Mouse (Mus musculus) forebrain, embryonic 13.5 days (tissue): ENCODE measurements at regions not wholly inside any gene's neighbourhood (a gene's known extent, or its start where the extent isn't known, plus 50 kb on each side); places are given as distances from the start of the nearest gene placed in this dataset.

Experiments used
- ATAC-seq: fragments of 200-750 bp; cut with Nextera tagmentation; 2 replicates; pipeline ENCODE4 v1.8.0; 2017
- H3K27ac ChIP-seq: fragments of 300-500 bp; sonication (generic); 2 replicates; pipeline ENCODE4 v1.5.1; 2015; ENCODE audit warnings: inconsistent platforms, mild to moderate bottlenecking, moderate library complexity
- H3K27me3 ChIP-seq: fragments of 300-500 bp; sonication (generic); 2 replicates; pipeline ENCODE4 v1.6.1; 2015; ENCODE audit warnings: mild to moderate bottlenecking, inconsistent platforms
- H3K36me3 ChIP-seq: fragments of 300-500 bp; sonication (generic); 2 replicates; pipeline ENCODE4 v1.6.1; 2015; ENCODE audit warnings: mild to moderate bottlenecking, inconsistent platforms; ENCODE audit not compliant: poor library complexity, severe bottlenecking
- H3K4me1 ChIP-seq: fragments of 300-500 bp; sonication (generic); 2 replicates; pipeline ENCODE4 v1.6.1; 2015; ENCODE audit warnings: inconsistent platforms
- H3K4me2 ChIP-seq: fragments of 300-500 bp; sonication (generic); 2 replicates; pipeline ENCODE4 v1.6.1; 2015; ENCODE audit warnings: inconsistent platforms, mild to moderate bottlenecking, moderate library complexity
- H3K4me3 ChIP-seq: fragments of 300-500 bp; sonication (generic); 2 replicates; pipeline ENCODE4 v1.5.1; 2015; ENCODE audit warnings: mild to moderate bottlenecking, inconsistent platforms
- H3K9ac ChIP-seq: fragments of 300-500 bp; sonication (generic); 2 replicates; pipeline ENCODE4 v1.6.1; 2015; ENCODE audit warnings: mild to moderate bottlenecking, inconsistent platforms
- H3K9me3 ChIP-seq: fragments of 300-500 bp; sonication (generic); replicated peaks from 2 replicates; pipeline ENCODE4 v1.6.1; 2016; ENCODE audit warnings: inconsistent platforms
- WGBS: fragments of 180-500 bp; shearing (Covaris S2); methylation state at CpG from one replicate; pipeline ENCODE4 v1.1.7; 2015; 5-methylcytosine and 5-hydroxymethylcytosine counted together

DNA sequence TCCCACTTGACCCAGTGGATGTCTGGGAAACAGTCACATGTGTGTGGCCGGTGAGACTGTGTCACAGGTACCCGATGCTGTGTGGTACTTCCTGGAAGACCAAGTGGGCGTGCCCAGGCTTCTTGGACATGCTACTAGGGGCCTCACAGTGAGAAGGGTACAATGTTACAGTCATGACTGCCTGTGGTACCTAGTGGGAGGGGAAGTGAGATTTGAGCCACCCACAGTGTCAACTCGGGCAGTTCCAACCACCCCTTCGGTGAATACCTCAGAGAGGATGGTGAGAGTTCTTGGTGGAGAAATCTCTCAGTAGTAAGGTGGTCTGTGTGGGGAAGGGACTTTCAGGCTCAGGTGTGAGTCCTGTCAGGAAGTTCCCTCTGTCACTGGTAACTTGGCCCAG, 90.0 kb downstream of the Gadd45g start:
- Histone ChIP-seq H3K4me2 (no peak overlapping the region), H3K4me3 (no peak overlapping the region), H3K9ac (no peak overlapping the region), H3K27ac (no peak overlapping the region), H3K9me3 (no peaks in the 10 kb centered on the region), H3K27me3 (0 out of 2 replicates have a peak, but pooled peaks cover 5% of the 10 kb centered on the region), H3K36me3 (no peaks in the 10 kb centered on the region), H3K4me1 (peaks cover 2% of the 10 kb centered on the region; the same call in 1 of the 2 replicates)
- no peak for ATAC-seq
- WGBS, result 90% methylated on average over 5 of the region's 5 CpGs

DNA sequence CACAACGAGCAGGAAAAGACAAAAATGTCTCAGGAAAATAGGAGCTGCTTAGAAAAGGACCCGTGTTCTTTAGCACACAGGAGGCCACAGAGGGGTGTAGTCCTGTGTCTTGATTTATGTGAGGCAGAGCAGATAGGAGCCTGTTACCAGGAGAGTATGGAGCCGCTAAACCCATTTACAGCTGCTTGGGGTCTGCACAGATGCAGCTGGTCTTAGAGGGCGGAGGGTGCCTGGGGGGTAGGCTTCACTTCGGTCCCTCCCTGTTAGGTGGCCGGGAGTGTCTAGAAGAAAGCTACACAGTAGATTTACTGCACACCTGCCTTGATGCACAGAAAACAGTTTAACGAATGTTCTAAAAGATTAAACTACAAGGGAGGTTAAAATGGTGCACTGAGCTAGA, 91.4 kb downstream of the Gadd45g start:
- Histone ChIP-seq H3K9me3 (no peaks in the 10 kb centered on the region), H3K9ac (no peak overlapping the region), H3K36me3 (no peaks in the 10 kb centered on the region), H3K4me1 (no peaks in the 10 kb centered on the region), H3K27ac (no peak overlapping the region), H3K4me3 (no peak overlapping the region), H3K4me2 (no peak overlapping the region), H3K27me3 (no peaks in the 10 kb centered on the region; the same call in 1 of the 2 replicates)
- no peak for ATAC-seq
- 80% methylated on average over 7 of the region's 7 CpGs for WGBS

DNA sequence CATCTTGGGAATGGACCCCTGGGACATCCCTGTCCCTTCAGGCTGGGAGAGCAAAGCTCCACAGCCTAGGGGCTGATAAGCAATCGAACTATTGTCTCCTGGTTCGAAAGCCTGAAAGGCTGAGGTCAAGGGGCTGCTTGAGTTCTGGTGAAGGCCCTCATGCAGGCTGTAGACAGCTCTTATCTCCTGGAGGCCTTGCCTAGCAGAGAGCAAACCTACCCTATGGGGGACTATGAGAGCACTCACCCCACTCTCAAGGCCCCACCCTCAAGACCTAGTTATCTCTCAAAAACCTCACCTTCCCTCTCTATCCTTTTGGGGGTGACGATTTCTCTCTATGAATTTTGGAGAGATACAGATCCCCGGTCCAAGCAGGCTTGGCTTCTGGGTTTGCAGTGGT, 92.8 kb downstream of the Gadd45g start:
- no peak for ATAC-seq
- no peak overlapping the region for H3K4me2 ChIP-seq
- H3K4me1 ChIP-seq, result no peaks in the 10 kb centered on the region
- no peaks in the 10 kb centered on the region; the same call in 1 of the 2 replicates for H3K27me3 ChIP-seq
- no peak overlapping the region for H3K4me3 ChIP-seq
- no peak overlapping the region for H3K9ac ChIP-seq
- 89% methylated on average over 4 of the region's 4 CpGs for WGBS
- no peaks in the 10 kb centered on the region for H3K9me3 ChIP-seq
- H3K27ac ChIP-seq, result no peak overlapping the region
- no peaks in the 10 kb centered on the region for H3K36me3 ChIP-seq

- Histone ChIP-seq H3K9ac (no peak overlapping the region), H3K4me3 (no peak overlapping the region), H3K27ac (no peak overlapping the region), H3K4me1 (no peaks in the 10 kb centered on the region), H3K36me3 (no peaks in the 10 kb centered on the region), H3K27me3 (no peaks in the 10 kb centered on the region; the same call in 1 of the 2 replicates), H3K9me3 (no peaks in the 10 kb centered on the region), H3K4me2 (no peak overlapping the region)
- WGBS, result 95% methylated on average over 6 of the region's 6 CpGs
- no peak for ATAC-seq
Measured at GRCm38 (mm10) chr13:51939715-51940114, 93.2 kb downstream of the Gadd45g start.

GRCm38 (mm10) chr13:51946171-51946570, 99.7 kb downstream of the Gadd45g start:
- 68% methylated on average over 3 of the region's 3 CpGs for WGBS
- H3K4me2 ChIP-seq, result no peak overlapping the region

DNA sequence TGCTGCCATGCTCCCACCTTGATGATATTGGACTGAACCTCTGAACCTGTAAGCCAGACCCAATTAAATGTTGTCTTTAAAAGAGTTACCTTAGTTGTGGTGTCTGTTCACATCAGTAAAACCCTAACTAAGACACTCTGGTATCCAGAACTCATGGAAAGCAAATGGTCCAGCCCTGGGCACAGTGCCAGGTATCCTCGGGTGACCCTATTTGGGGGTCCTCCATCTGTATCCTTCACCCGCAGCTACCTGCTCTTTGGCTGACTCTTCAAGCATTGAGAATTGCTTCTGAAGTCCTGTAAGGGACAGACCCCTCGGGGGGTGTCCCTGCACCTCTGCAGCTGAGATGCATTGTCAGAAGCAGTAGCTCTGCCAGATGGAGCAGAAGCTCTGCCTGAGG, 102.4 kb downstream of the Gadd45g start:
- no peak overlapping the region for H3K9ac ChIP-seq
- WGBS, result 86% methylated on average over 3 of the region's 3 CpGs
- H3K9me3 ChIP-seq, result no peaks in the 10 kb centered on the region
- no peak overlapping the region for H3K27ac ChIP-seq
- no peak overlapping the region for H3K4me2 ChIP-seq
- H3K4me1 ChIP-seq, result no peaks in the 10 kb centered on the region
- H3K27me3 ChIP-seq, result no peaks in the 10 kb centered on the region
- no peak for ATAC-seq
- H3K36me3 ChIP-seq, result no peaks in the 10 kb centered on the region
- H3K4me3 ChIP-seq, result no peak overlapping the region

More at GRCm38 (mm10) chr13:51946171-51946570, 99.7 kb downstream of the Gadd45g start:
- Histone ChIP-seq H3K36me3 (no peaks in the 10 kb centered on the region), H3K9me3 (no peaks in the 10 kb centered on the region), H3K9ac (no peak overlapping the region), H3K4me3 (no peak overlapping the region), H3K4me1 (no peaks in the 10 kb centered on the region), H3K27ac (no peak overlapping the region), H3K27me3 (no peaks in the 10 kb centered on the region; the same call in 1 of the 2 replicates)
- ATAC-seq, result no peak

DNA sequence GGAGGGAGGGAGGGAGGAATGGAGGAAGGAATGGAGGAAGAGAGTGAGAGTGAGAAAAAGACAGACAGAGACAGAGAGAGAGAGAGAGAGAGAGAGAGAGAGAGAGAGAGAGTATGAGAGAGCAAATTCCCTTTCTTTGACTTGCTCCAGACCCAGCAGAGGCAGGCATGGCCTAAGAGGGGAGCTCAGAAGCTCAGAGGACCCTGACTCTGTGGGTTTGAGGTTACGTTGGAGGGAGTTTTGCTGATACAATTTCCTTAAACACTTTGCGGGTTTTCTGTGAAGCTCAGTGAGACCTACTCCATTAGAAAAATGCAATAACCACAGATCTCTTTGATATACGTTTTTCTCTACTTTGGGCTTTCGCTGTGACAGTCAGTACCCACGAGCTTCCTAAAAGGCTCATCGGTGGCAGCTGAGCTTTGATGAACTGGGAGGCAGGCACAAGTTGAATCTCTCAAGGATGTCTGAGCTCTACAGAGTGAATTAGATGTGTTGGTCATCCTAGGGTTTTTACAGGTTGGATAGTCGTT, 105.1 kb downstream of the Gadd45g start:
- ATAC-seq, result no peak
- no peaks in the 10 kb centered on the region for H3K9me3 ChIP-seq
- WGBS, result 87% methylated on average over 7 of the region's 7 CpGs
- no peak overlapping the region for H3K4me2 ChIP-seq
- no peak overlapping the region for H3K27ac ChIP-seq
- H3K27me3 ChIP-seq, result no peaks in the 10 kb centered on the region
- no peak overlapping the region for H3K9ac ChIP-seq
- H3K36me3 ChIP-seq, result no peaks in the 10 kb centered on the region
- no peaks in the 10 kb centered on the region for H3K4me1 ChIP-seq
- no peak overlapping the region for H3K4me3 ChIP-seq

GRCm38 (mm10) chr13:51953084-51953483, 106.6 kb downstream of the Gadd45g start:
- no peak overlapping the region for H3K9ac ChIP-seq
- no peaks in the 10 kb centered on the region for H3K36me3 ChIP-seq
- no peak overlapping the region for H3K27ac ChIP-seq
- 84% methylated on average over 4 of the region's 4 CpGs for WGBS
- H3K27me3 ChIP-seq, result no peaks in the 10 kb centered on the region
- H3K4me3 ChIP-seq, result no peak overlapping the region
- no peak for ATAC-seq
- H3K4me2 ChIP-seq, result no peak overlapping the region
- no peaks in the 10 kb centered on the region for H3K9me3 ChIP-seq
- H3K4me1 ChIP-seq, result no peaks in the 10 kb centered on the region

GRCm38 (mm10) chr13:51953569-51953968, 107.1 kb downstream of the Gadd45g start:
- no peaks in the 10 kb centered on the region for H3K27me3 ChIP-seq
- H3K4me2 ChIP-seq, result no peak overlapping the region

GRCm38 (mm10) chr13:51957101-51957500, 110.6 kb downstream of the Gadd45g start:
- 86% methylated on average over 8 of the region's 8 CpGs for WGBS

More at GRCm38 (mm10) chr13:51953569-51953968, 107.1 kb downstream of the Gadd45g start:
- H3K9me3 ChIP-seq, result no peaks in the 10 kb centered on the region
- H3K4me1 ChIP-seq, result no peaks in the 10 kb centered on the region
- WGBS, result 83% methylated on average over 8 of the region's 8 CpGs
- no peak for ATAC-seq
- no peaks in the 10 kb centered on the region for H3K36me3 ChIP-seq
- no peak overlapping the region for H3K27ac ChIP-seq
- H3K9ac ChIP-seq, result no peak overlapping the region
- no peak overlapping the region for H3K4me3 ChIP-seq

DNA sequence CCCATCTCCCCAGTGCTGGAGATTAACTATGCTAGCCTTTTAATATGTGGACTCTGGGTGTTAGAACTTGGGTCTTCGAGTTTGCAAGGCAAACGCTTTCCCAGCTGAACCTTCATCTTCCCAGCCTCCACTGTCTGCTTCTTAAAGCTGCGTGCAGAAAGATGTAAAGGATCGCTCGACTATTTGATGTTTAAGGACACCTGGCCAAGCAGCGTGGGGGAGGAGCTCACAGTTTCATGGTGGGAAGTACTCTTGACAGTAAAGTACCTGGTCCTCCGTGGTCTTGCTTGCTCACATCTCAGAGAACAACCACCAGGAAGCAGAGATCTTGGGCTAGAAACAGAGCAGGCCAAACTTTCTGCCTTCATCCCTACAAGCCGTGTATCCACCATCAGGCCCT, 113.1 kb downstream of the Gadd45g start:
- ATAC-seq, result no peak
- H3K4me3 ChIP-seq, result no peak overlapping the region
- no peaks in the 10 kb centered on the region for H3K36me3 ChIP-seq
- H3K27ac ChIP-seq, result no peak overlapping the region
- no peaks in the 10 kb centered on the region for H3K27me3 ChIP-seq
- no peak overlapping the region for H3K4me2 ChIP-seq
- WGBS, result 92% methylated on average over 8 of the region's 8 CpGs
- peaks cover 5% of the 10 kb centered on the region for H3K4me1 ChIP-seq
- no peak overlapping the region for H3K9ac ChIP-seq
- no peaks in the 10 kb centered on the region for H3K9me3 ChIP-seq

More at GRCm38 (mm10) chr13:51957101-51957500, 110.6 kb downstream of the Gadd45g start:
- H3K4me3 ChIP-seq, result no peak overlapping the region
- no peaks in the 10 kb centered on the region for H3K9me3 ChIP-seq
- no peaks in the 10 kb centered on the region for H3K27me3 ChIP-seq
- no peak overlapping the region for H3K9ac ChIP-seq
- no peaks in the 10 kb centered on the region for H3K4me1 ChIP-seq
- H3K36me3 ChIP-seq, result no peaks in the 10 kb centered on the region
- H3K4me2 ChIP-seq, result no peak overlapping the region
- H3K27ac ChIP-seq, result no peak overlapping the region
- no peak for ATAC-seq

DNA sequence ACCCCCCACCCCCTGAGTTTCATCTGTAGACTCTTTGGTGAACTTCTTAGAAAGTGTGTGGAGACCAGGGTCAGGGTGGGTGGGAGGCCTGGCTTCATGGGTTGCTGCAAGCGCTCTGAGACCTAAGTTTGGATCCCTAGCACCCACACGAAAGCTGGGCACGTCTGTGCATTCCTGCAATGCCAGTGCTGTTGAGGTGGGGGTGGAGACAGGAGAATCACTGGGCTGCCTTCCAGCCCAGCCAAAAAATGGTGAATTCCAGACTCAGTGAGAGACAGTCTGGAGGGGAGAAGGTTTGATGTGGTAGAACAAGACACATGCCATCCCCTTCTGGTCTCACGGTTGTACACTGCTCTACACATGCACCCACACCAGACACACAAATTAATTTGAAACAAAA, 113.8 kb downstream of the Gadd45g start:
- Histone ChIP-seq H3K36me3 (no peaks in the 10 kb centered on the region), H3K9me3 (no peaks in the 10 kb centered on the region), H3K9ac (no peak overlapping the region), H3K4me2 (no peak overlapping the region), H3K27ac (no peak overlapping the region), H3K4me3 (no peak overlapping the region), H3K4me1 (peaks cover 10% of the 10 kb centered on the region), H3K27me3 (no peaks in the 10 kb centered on the region)
- ATAC-seq, result no peak
- 90% methylated on average over 4 of the region's 4 CpGs for WGBS

GRCm38 (mm10) chr13:51962191-51962611, 115.7 kb downstream of the Gadd45g start:
- H3K4me2 ChIP-seq, result no peak overlapping the region
- WGBS, result 86% methylated on average over 8 of the region's 8 CpGs
- no peaks in the 10 kb centered on the region for H3K9me3 ChIP-seq
- H3K4me3 ChIP-seq, result no peak overlapping the region
- peaks cover 10% of the 10 kb centered on the region for H3K4me1 ChIP-seq
- H3K36me3 ChIP-seq, result no peaks in the 10 kb centered on the region
- no peaks in the 10 kb centered on the region for H3K27me3 ChIP-seq
- no peak overlapping the region for H3K27ac ChIP-seq
- ATAC-seq, result no peak
- H3K9ac ChIP-seq, result no peak overlapping the region
